ENCODE assay signal across 22 mouse cellular contexts in the genomic region with DNA sequence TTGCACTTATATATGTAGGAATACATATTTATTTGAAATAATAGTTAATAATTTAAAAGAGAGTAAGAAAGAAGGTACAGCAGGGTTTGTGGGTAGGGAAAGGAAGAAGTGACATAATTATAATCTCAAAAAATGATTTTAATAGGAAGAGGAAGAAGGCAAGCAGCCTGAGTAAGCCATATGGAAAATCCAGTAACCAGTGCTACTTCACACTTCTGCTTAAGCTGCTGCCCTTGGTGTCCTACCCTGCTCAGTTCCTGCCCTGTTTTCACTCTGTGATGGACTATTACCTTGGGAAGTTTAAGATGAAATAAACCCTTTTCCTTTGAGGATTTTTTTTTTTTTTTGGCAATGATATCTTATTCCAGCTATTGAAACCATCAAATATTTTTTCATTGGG.
"Had no signal": no experiment of that assay in that cellular context is flagged by ENCODE, and none has a peak within 500 bp of the region (broad histone marks: within the 10 kb centered on the region; RNA-seq: fewer than 3 reads in every experiment).

No protein-coding gene starts in this region.

- H3K9ac ChIP-seq: liver, postnatal 0 days; lung, embryonic 15.5 days; midbrain, embryonic 13.5 days; midbrain, embryonic 15.5 days; neural tube, embryonic 13.5 days; neural tube, embryonic 15.5 days had no signal

- H3K36me3 ChIP-seq: lung, embryonic 15.5 days; midbrain, embryonic 13.5 days; midbrain, embryonic 15.5 days; neural tube, embryonic 13.5 days; neural tube, embryonic 15.5 days had no signal

- ATAC-seq: liver, postnatal 0 days; lung, postnatal 0 days; midbrain, embryonic 13.5 days; midbrain, embryonic 15.5 days had no signal

- H3K4me3 ChIP-seq: lung, embryonic 15.5 days; megakaryocyte, embryonic 14.5 days; midbrain, embryonic 13.5 days; midbrain, embryonic 15.5 days; myocyte; neural tube, embryonic 13.5 days; neural tube, embryonic 15.5 days had no signal

- DNase-seq: liver, postnatal 0 days; lung, adult 2 months; lung, postnatal 14 days; lung, postnatal 36 days; retina, postnatal 1 day; right cerebral cortex, adult 18-20 months; right cerebral cortex, postnatal 25 days; right cerebral cortex, postnatal 4 days; spleen, adult 18-20 months; thymus, adult 18-20 months; thymus, postnatal 14 days; thymus, postnatal 36 days had no signal

- H3K27ac ChIP-seq: lung, embryonic 15.5 days; macrophage; midbrain, embryonic 13.5 days; midbrain, embryonic 15.5 days; neural tube, embryonic 13.5 days; neural tube, embryonic 15.5 days had no signal

- H3K9me3 ChIP-seq: lung, embryonic 15.5 days; midbrain, embryonic 13.5 days; midbrain, embryonic 15.5 days; neural tube, embryonic 15.5 days had no signal

- H3K27me3 ChIP-seq: lung, embryonic 15.5 days; megakaryocyte, embryonic 14.5 days; midbrain, embryonic 13.5 days; midbrain, embryonic 15.5 days; neural tube, embryonic 13.5 days; neural tube, embryonic 15.5 days had no signal

- H3K4me2 ChIP-seq: lung, embryonic 15.5 days; midbrain, embryonic 11.5 days; midbrain, embryonic 13.5 days; midbrain, embryonic 15.5 days; neural tube, embryonic 13.5 days; neural tube, embryonic 15.5 days had no signal

- H3K4me1 ChIP-seq: lung, embryonic 15.5 days; megakaryocyte, embryonic 14.5 days; midbrain, embryonic 13.5 days; midbrain, embryonic 15.5 days; neural tube, embryonic 13.5 days; neural tube, embryonic 15.5 days had no signal
